Mouse (Mus musculus) small intestine, adult 2 months (tissue): ENCODE results near the gene Tjp2.

Experiments
- CTCF ChIP-seq: fragments of 200-500 bp; IDR thresholded peaks from 2 replicates; pipeline ENCODE4 v1.5.1; 2012; ENCODE audit warnings: low read depth, mild to moderate bottlenecking, control low read depth, inconsistent platforms, low read length, moderate library complexity, mixed read lengths; ENCODE audit not compliant: insufficient replicate concordance, insufficient read length; ENCODE audit errors: extremely low read depth
- POLR2A ChIP-seq: fragments of 200-500 bp; IDR thresholded peaks from 2 replicates; pipeline ENCODE4 v1.6.1; 2012; ENCODE audit warnings: low read depth, mild to moderate bottlenecking, control low read depth, inconsistent platforms, low read length, moderate library complexity

DNA sequence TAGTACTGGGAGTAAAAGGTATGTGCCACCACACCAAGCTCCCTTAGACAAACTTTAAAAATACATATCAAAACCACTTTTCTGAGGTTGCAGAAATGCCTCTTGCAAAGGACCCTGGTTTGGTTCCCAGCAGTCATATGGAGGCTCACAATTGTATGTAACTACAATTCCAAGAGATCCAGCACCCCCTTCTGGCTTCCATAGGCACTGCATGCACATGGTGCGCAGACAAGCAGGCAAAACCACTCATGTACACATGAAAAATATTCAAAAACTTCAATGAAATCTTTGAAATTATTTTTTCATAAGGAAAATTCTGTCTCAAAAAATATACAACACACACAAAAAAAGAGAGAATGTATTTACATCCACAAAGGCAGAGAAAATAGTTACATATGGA is 167.9 kb downstream of the Tjp2 start:
- no peak for TF ChIP-seq POLR2A
- TF ChIP-seq CTCF = no peak
